Mouse (Mus musculus) brown adipose tissue, adult 24 weeks (tissue): ENCODE measurements at regions not wholly inside any gene's neighbourhood (a gene's known extent, or its start where the extent isn't known, plus 50 kb on each side); places are given as distances from the start of the nearest gene placed in this dataset.

Experiments
- H3K27ac ChIP-seq: fragments of 200-500 bp; replicated peaks from 2 replicates; pipeline ENCODE4 v1.5.1; 2012; ENCODE audit warnings: low read depth, mild to moderate bottlenecking, low read length
- H3K4me1 ChIP-seq: fragments of 200-500 bp; 2 replicates; pipeline ENCODE4 v1.6.1; 2012; ENCODE audit warnings: low read length, mixed read lengths; ENCODE audit not compliant: control insufficient read depth, insufficient read depth, insufficient read length
- H3K4me3 ChIP-seq: fragments of 200-500 bp; 2 replicates; pipeline ENCODE4 v1.5.1; 2012; ENCODE audit warnings: low read depth, mild to moderate bottlenecking, low read length, moderate library complexity; ENCODE audit not compliant: insufficient read depth

GRCm38 (mm10) chr2:11416122-11416521 is 137.8 kb downstream of the Pfkfb3 start:
- Histone ChIP-seq H3K27ac (no peak overlapping the region), H3K4me3 (no peak overlapping the region), H3K4me1 (no peaks in the 10 kb centered on the region)

GRCm38 (mm10) chr2:11412521-11412920 is 141.4 kb downstream of the Pfkfb3 start:
- no peaks in the 10 kb centered on the region for H3K4me1 ChIP-seq
- no peak overlapping the region for H3K27ac ChIP-seq
- no peak overlapping the region for H3K4me3 ChIP-seq

DNA sequence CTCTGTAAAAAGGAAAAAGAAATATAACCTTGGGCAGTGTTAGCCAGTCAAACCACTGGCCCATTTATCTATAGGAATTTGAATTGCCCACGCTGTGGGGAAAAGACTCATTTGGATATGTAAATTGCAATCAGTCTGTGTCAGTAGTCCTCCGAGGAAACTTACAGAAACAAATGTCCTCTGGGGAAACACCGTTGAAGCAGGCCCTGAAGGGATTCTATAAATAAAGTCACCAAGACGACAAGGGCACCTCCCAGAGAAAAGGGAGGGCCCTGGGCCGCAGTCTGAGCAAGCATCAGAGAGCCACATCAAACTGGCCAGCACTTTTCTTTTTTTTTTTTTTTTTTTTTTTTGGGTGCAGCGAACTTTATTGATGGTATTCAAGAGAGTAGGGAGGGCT is 145.4 kb downstream of the Pfkfb3 start:
- Histone ChIP-seq H3K4me3 (no peak overlapping the region), H3K27ac (no peak overlapping the region), H3K4me1 (no peaks in the 10 kb centered on the region)

GRCm38 (mm10) chr2:11406103-11406615 is 147.7 kb downstream of the Pfkfb3 start:
- H3K4me3 ChIP-seq: no peak overlapping the region
- no peaks in the 10 kb centered on the region for H3K4me1 ChIP-seq
- no peak overlapping the region for H3K27ac ChIP-seq

DNA sequence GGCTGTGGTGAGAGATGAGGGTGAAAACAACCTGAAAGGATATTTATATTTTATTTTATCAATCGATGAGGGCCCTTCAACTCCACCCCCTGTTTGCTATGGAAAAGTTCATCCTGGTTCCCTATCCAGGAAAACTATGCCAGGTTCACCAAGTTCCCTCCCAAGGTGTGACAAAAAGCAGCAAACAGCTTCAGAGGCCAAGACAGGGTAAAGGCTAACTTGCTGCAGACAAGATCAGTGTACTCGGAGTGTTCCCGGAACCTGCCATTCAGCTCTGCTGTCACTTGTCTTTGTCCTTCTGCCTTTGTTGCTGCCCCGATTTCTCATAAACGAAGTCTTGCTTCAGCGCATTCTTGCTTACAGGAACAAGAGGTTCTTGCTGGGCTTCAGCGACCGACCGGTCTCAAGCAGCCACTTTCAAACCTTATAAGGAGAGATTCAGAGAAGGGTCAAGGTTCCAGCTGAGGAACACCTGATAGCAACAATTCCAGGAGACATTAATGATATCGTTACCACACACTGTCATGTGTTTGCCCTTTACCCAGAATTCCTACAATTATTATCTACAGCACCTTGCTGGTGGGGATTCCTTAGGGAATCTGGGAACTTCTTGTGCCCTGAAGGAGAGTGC is 151.5 kb downstream of the Pfkfb3 start:
- H3K27ac ChIP-seq: no peak overlapping the region
- H3K4me1 ChIP-seq: no peaks in the 10 kb centered on the region
- H3K4me3 ChIP-seq: no peak overlapping the region

GRCm38 (mm10) chr2:11399411-11399810 is 154.5 kb downstream of the Pfkfb3 start:
- Histone ChIP-seq H3K4me1 (no peaks in the 10 kb centered on the region), H3K4me3 (no peak overlapping the region)

GRCm38 (mm10) chr2:11398949-11399348 is 154.9 kb downstream of the Pfkfb3 start:
- no peaks in the 10 kb centered on the region for H3K4me1 ChIP-seq
- H3K4me3 ChIP-seq: no peak overlapping the region
- H3K27ac ChIP-seq: no peak overlapping the region

More at GRCm38 (mm10) chr2:11399411-11399810, 154.5 kb downstream of the Pfkfb3 start:
- no peak overlapping the region for H3K27ac ChIP-seq

DNA sequence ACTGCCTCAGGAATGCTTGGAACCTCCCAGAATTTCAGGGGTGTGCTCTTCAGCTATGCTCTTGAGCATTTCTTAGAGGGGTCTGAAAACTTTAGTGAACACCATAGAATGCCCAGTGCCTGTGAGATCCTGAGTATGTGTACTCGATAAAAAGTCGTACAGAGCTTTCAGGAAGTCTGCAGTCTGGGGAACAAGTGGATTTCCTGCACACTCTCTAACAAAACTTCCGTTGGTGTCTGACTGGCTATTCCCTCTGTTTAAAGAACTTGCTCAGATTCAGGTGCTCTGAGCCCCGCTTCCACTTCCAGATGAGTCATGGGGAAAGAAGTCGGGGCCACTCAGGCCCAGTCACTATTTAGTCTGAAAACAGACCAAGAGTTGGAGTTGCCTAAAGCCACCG is 155.5 kb downstream of the Pfkfb3 start:
- H3K4me3 ChIP-seq: no peak overlapping the region
- no peak overlapping the region for H3K27ac ChIP-seq

GRCm38 (mm10) chr2:11396835-11397234 is 157.0 kb downstream of the Pfkfb3 start:
- H3K4me1 ChIP-seq: no peaks in the 10 kb centered on the region
- H3K27ac ChIP-seq: no peak overlapping the region
- no peak overlapping the region for H3K4me3 ChIP-seq

More for the DNA sequence above, 155.5 kb downstream of the Pfkfb3 start:
- H3K4me1 ChIP-seq: no peaks in the 10 kb centered on the region

DNA sequence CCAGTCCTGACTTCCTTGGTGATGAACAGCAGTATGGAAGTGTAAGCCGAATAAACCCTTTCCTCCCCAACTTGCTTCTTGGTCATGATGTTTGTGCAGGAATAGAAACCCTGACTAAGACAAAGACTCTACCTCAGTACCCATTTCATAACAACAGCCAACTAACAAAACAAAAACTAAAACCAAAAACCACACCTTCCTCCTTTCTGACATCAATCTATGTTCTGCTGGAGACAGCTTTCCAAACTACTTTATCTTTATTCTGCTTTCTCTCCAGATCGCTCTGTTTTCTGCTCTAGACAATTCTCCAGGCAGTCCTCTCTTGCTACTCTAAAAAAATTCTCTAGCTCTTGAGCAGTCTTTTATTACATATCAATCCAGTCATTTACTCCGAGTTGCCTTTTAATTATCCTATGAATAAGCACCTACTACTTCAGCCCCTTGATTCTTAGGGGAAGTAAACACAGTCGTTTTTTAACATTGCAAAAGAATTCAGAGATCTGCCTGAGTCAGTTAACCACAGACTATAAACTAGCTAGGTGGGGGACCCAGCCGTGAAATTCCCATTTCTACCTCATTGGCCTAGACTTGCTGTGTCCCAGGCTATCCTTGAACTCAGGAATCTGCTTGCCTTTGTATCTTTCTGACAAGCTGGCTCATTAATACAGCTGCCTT is 159.1 kb downstream of the Pfkfb3 start:
- Histone ChIP-seq H3K27ac (no peak overlapping the region), H3K4me3 (no peak overlapping the region), H3K4me1 (no peaks in the 10 kb centered on the region)

DNA sequence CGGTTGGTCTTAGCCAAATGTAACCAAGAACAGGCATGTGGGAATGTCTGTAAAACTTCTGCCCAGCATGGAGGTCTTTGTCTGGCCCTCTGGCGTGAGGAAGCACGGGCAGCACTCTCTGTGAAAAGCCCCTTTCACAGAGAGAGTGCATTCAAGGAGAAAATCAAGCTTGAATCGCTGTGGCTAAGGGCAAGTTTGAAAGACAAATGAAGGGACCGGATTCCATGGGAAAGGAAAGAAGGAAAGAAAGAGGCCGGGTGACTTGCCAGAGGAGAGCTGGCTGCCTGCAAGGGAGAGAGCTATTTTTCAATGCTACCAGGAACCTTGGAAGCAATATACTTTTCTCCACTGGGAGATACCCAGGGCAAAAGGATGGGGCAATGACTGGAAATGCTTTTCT is 162.2 kb downstream of the Pfkfb3 start:
- Histone ChIP-seq H3K27ac (no peak overlapping the region), H3K4me3 (no peak overlapping the region), H3K4me1 (no peaks in the 10 kb centered on the region)

GRCm38 (mm10) chr2:11390667-11391334 is 163.1 kb downstream of the Pfkfb3 start:
- H3K4me3 ChIP-seq: no peak overlapping the region
- H3K27ac ChIP-seq: no peak overlapping the region
- no peaks in the 10 kb centered on the region for H3K4me1 ChIP-seq

- Histone ChIP-seq H3K4me1 (no peaks in the 10 kb centered on the region), H3K27ac (no peak overlapping the region), H3K4me3 (no peak overlapping the region)
Observed at GRCm38 (mm10) chr2:11387623-11388022, 166.3 kb downstream of the Pfkfb3 start.

DNA sequence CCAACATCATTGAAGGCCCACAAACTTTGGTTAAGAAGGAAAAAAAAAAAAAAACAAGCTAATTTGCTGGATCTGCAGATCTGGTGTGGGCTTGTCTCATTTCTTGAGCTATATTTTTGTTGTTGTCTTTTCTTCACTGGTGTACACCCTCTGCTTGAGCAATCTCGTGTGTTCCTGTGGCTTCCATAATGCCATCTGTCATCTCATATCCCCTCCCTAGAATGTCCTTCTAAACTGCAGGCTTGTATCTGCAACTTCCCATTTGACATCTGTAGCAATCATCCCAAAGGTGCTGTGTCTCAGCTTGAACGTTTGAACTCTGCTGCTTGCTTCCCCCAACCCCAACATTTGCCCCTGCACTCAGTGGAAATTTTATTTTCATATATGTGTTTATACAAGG is 170.1 kb downstream of the Pfkfb3 start:
- Histone ChIP-seq H3K4me3 (no peak overlapping the region), H3K4me1 (no peaks in the 10 kb centered on the region), H3K27ac (no peak overlapping the region)

GRCm38 (mm10) chr2:11377213-11377612 is 176.7 kb downstream of the Pfkfb3 start:
- Histone ChIP-seq H3K4me3 (no peak overlapping the region), H3K4me1 (peaks cover 3% of the 10 kb centered on the region; the same call in 1 of the 2 replicates), H3K27ac (no peak overlapping the region)
